Mouse (Mus musculus): ENCODE results near the gene Casd1. TPM values are rescaled to one million over a fixed set of nuclear protein-coding genes. Genes with fewer than 3 reads are reported as not detected.
A peak's percentile ranks its signal among the peaks of the same experiment; 100 is the strongest.

The Casd1 gene
- polyA plus RNA-seq, 1 experiment from 2014 or later, result 39.4 TPM

DNA sequence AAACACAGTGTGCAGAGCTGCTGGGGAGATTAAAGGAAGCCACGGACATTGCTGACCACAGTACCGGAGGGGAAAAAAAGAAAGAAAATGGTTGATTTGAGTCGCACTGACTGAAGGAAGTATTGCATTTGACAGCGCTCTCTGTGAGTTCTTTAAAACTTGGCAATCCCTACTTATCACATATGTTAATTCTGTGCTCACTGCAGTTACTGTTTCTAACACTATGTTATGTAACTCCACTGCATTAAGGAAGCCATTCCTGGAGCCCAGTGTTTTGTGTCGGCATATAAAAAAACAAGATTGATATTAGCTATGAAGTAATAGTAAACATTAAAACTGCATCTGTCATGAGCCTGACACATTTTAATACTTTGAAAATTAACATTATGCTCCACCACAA, 22.9 kb upstream of the Casd1 start:
- H3K4me2 ChIP-seq (ENCODE audit: low read depth, low read length), result no peak overlapping the region
- no peak overlapping the region for H3K4me3 ChIP-seq (ENCODE audit: low read depth, low read length)
- DNase-seq (ENCODE audit: low spot score) (no peak), ATAC-seq (ENCODE audit: low read depth) (no peak)
- H3K9ac ChIP-seq (ENCODE audit: low read depth, low read length), result no peak overlapping the region
- 62% methylated on average over 5 of the region's 5 CpGs for WGBS
- no peaks in the 10 kb centered on the region for H3K9me3 ChIP-seq (ENCODE audit: control insufficient read depth, low read length)
- H3K27ac ChIP-seq (replicated peaks; ENCODE audit: low read depth, low read length), result no peak overlapping the region
- H3K4me1 ChIP-seq (ENCODE audit: control insufficient read depth, insufficient read depth, low read length), result 0 out of 2 replicates have a peak, but pooled peaks cover 3% of the 10 kb centered on the region
- H3K27me3 ChIP-seq (replicated peaks; ENCODE audit: control insufficient read depth, insufficient read depth, low read length), result no peaks in the 10 kb centered on the region
- no peaks in the 10 kb centered on the region for H3K36me3 ChIP-seq (ENCODE audit: control insufficient read depth, insufficient read depth, low read length)

DNA sequence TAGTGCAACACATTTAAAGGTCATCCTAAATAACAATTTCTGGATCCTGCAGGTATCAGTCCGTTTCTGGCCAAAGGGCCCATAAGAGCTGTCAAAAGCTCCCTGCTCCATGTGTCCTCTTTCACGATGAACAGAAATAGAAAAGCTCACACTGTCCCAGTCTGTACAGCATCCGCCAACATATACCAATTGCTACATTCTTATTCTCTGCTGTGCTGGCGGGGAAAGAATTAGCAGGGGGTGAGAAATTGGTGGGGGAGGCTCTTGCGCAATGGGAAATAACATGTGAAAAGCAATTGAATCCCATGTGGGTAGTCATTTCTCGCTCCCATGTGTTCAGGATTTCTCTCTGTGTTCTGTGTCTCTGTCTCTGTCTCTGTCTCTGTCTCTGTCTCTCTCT, 22.3 kb upstream of the Casd1 start:
- ATAC-seq (ENCODE audit: low read depth) (no peak), DNase-seq (ENCODE audit: low spot score) (no peak)
- Histone ChIP-seq H3K4me3 (ENCODE audit: low read depth, low read length) (no peak overlapping the region), H3K9ac (ENCODE audit: low read depth, low read length) (no peak overlapping the region), H3K27ac (replicated peaks; ENCODE audit: low read depth, low read length) (no peak overlapping the region), H3K36me3 (ENCODE audit: control insufficient read depth, insufficient read depth, low read length) (no peaks in the 10 kb centered on the region), H3K9me3 (ENCODE audit: control insufficient read depth, low read length) (no peaks in the 10 kb centered on the region), H3K4me2 (ENCODE audit: low read depth, low read length) (no peak overlapping the region), H3K27me3 (replicated peaks; ENCODE audit: control insufficient read depth, insufficient read depth, low read length) (no peaks in the 10 kb centered on the region), H3K4me1 (ENCODE audit: control insufficient read depth, insufficient read depth, low read length) (0 out of 2 replicates have a peak, but pooled peaks cover 3% of the 10 kb centered on the region)
- 84% methylated on average over 6 of the region's 6 CpGs for WGBS

DNA sequence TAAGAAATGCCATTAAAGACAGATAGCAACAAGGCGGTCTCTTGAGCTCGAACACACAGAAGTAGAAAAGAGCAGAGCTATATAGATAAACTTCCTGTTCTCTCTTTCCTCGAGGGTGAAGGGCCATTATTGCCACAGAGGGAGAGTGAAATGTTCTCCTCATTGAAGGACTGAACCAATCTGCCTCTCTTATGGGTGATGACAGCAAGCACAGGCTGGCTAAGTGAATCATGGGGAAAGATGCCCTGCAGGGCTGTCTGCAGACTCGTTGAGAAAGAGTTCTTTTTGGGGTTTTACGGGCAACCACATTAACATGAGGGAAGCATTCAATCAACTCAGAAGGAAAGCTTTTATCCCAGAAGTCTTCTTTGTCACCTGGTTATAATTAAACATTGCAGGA, 21.0 kb upstream of the Casd1 start:
- 44% methylated on average over 5 of the region's 5 CpGs for WGBS
- H3K9ac ChIP-seq (ENCODE audit: low read depth, low read length), result no peak overlapping the region
- H3K27ac ChIP-seq (replicated peaks; ENCODE audit: low read depth, low read length), result no peak overlapping the region
- H3K4me1 ChIP-seq (ENCODE audit: control insufficient read depth, insufficient read depth, low read length), result 0 out of 2 replicates have a peak, but pooled peaks cover 3% of the 10 kb centered on the region
- ATAC-seq (ENCODE audit: low read depth) (no peak), DNase-seq (ENCODE audit: low spot score) (no peak)
- H3K4me2 ChIP-seq (ENCODE audit: low read depth, low read length), result no peak overlapping the region
- H3K36me3 ChIP-seq (ENCODE audit: control insufficient read depth, insufficient read depth, low read length), result no peaks in the 10 kb centered on the region
- H3K9me3 ChIP-seq (ENCODE audit: control insufficient read depth, low read length), result no peaks in the 10 kb centered on the region
- no peaks in the 10 kb centered on the region for H3K27me3 ChIP-seq (replicated peaks; ENCODE audit: control insufficient read depth, insufficient read depth, low read length)
- no peak overlapping the region for H3K4me3 ChIP-seq (ENCODE audit: low read depth, low read length)

DNA sequence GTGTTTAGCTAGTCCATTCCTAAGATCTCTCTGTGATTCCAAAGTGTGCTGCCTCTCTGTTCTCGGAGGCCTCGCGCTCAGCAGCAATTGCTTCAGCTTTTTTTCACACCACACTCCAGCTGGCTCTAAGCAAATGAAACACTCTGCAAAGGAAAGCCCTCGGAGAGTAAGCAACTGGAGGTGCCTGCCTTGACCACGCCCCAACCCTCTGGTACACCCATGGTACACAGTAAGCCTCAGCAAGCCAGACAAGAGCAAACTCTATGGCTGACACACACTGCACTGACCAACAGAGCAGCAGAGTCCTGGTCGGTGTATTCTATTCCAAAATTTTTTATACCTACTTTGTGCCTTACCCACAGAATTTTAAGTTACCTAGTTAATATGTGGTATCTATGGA, 17.2 kb upstream of the Casd1 start:
- DNase-seq (ENCODE audit: low spot score) (no peak), ATAC-seq (ENCODE audit: low read depth) (no peak)
- Histone ChIP-seq H3K36me3 (ENCODE audit: control insufficient read depth, insufficient read depth, low read length) (no peaks in the 10 kb centered on the region), H3K9ac (ENCODE audit: low read depth, low read length) (no peak overlapping the region), H3K9me3 (ENCODE audit: control insufficient read depth, low read length) (no peaks in the 10 kb centered on the region), H3K4me2 (ENCODE audit: low read depth, low read length) (no peak overlapping the region), H3K27ac (replicated peaks; ENCODE audit: low read depth, low read length) (no peak overlapping the region), H3K27me3 (replicated peaks; ENCODE audit: control insufficient read depth, insufficient read depth, low read length) (no peaks in the 10 kb centered on the region), H3K4me3 (ENCODE audit: low read depth, low read length) (no peak overlapping the region), H3K4me1 (ENCODE audit: control insufficient read depth, insufficient read depth, low read length) (0 out of 2 replicates have a peak, but pooled peaks cover 3% of the 10 kb centered on the region)
- WGBS, result 59% methylated on average over 6 of the region's 6 CpGs

DNA sequence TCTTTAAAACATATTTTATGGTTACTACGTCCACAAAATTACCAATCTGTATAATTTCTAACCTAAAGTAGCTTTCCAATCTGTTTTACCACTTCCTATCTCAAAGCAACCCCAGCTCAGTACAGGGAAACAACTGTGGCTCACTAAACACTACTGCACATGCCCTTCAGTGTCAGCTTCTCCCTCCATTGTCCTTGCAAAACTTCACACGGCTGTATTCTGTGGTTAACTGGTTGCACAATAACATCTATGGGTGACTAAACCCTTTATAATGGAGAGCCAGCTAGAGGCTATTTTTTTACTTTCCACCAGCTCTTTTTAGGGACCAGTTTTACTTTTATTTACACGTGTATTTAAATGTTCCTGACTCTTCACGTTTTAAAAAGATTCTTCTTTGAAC, 12.7 kb upstream of the Casd1 start:
- H3K9ac ChIP-seq (ENCODE audit: low read depth, low read length), result no peak overlapping the region
- H3K4me2 ChIP-seq (ENCODE audit: low read depth, low read length), result no peak overlapping the region
- DNase-seq (ENCODE audit: low spot score) (no peak), ATAC-seq (ENCODE audit: low read depth) (no peak)
- no peaks in the 10 kb centered on the region for H3K27me3 ChIP-seq (replicated peaks; ENCODE audit: control insufficient read depth, insufficient read depth, low read length)
- no peak overlapping the region for H3K27ac ChIP-seq (replicated peaks; ENCODE audit: low read depth, low read length)
- 74% methylated on average over 4 of the region's 4 CpGs for WGBS
- no peak overlapping the region for H3K4me3 ChIP-seq (ENCODE audit: low read depth, low read length)
- no peaks in the 10 kb centered on the region for H3K9me3 ChIP-seq (ENCODE audit: control insufficient read depth, low read length)
- no peaks in the 10 kb centered on the region for H3K4me1 ChIP-seq (ENCODE audit: control insufficient read depth, insufficient read depth, low read length)
- H3K36me3 ChIP-seq (ENCODE audit: control insufficient read depth, insufficient read depth, low read length), result no peaks in the 10 kb centered on the region

DNA sequence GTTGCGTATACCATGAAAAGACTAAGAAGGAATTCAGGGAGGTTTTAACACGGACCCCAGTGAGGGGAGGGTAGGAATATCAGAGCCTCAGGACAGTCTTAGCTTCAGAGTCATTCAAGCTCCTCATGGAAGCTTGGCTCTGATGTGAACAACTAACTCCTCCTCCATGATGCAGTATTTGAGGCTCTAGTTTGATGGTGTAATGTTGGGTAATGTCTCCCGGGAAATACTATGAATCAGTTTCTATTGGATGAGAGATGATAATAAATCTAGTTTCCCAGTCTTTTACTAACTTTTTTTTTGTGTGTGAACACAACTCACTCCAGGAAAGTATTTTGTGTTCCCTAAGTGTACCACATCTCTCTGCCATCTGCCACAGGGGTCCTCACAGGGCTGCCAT, 11.9 kb upstream of the Casd1 start:
- Histone ChIP-seq H3K9ac (ENCODE audit: low read depth, low read length) (no peak overlapping the region), H3K4me2 (ENCODE audit: low read depth, low read length) (no peak overlapping the region), H3K27ac (replicated peaks; ENCODE audit: low read depth, low read length) (no peak overlapping the region), H3K9me3 (ENCODE audit: control insufficient read depth, low read length) (no peaks in the 10 kb centered on the region), H3K27me3 (replicated peaks; ENCODE audit: control insufficient read depth, insufficient read depth, low read length) (no peaks in the 10 kb centered on the region), H3K4me3 (ENCODE audit: low read depth, low read length) (no peak overlapping the region), H3K4me1 (ENCODE audit: control insufficient read depth, insufficient read depth, low read length) (no peaks in the 10 kb centered on the region), H3K36me3 (ENCODE audit: control insufficient read depth, insufficient read depth, low read length) (no peaks in the 10 kb centered on the region)
- 89% methylated on average over 3 of the region's 3 CpGs for WGBS
- no peak for DNase-seq (ENCODE audit: low spot score)
- ATAC-seq (ENCODE audit: low read depth), result no peak

DNA sequence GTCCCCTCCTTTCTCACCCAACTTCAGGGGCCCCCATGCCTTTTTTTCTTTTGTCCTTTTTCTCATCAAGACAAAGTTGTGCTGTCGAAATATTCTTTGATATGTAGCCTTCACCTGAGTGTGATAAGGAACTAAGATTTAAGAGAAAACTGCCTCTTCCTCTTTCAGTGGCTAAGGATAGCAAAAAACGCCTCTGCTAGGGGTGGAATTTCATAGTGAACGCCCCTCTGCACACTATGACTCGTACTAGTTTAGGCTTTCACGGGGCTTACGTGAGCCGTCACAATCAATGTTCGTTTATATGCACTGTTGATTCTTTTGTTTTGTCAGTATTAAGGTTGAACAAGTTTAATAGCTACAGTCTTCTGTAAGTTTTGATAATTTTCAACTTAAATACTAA, 10.6 kb upstream of the Casd1 start:
- Histone ChIP-seq H3K4me1 (ENCODE audit: control insufficient read depth, insufficient read depth, low read length) (no peaks in the 10 kb centered on the region), H3K4me3 (ENCODE audit: low read depth, low read length) (no peak overlapping the region), H3K27ac (replicated peaks; ENCODE audit: low read depth, low read length) (no peak overlapping the region), H3K36me3 (ENCODE audit: control insufficient read depth, insufficient read depth, low read length) (no peaks in the 10 kb centered on the region), H3K4me2 (ENCODE audit: low read depth, low read length) (no peak overlapping the region), H3K9me3 (ENCODE audit: control insufficient read depth, low read length) (no peaks in the 10 kb centered on the region), H3K27me3 (replicated peaks; ENCODE audit: control insufficient read depth, insufficient read depth, low read length) (no peaks in the 10 kb centered on the region), H3K9ac (ENCODE audit: low read depth, low read length) (no peak overlapping the region)
- 62% methylated on average over 8 of the region's 8 CpGs for WGBS
- DNase-seq (ENCODE audit: low spot score) (no peak), ATAC-seq (ENCODE audit: low read depth) (no peak)

DNA sequence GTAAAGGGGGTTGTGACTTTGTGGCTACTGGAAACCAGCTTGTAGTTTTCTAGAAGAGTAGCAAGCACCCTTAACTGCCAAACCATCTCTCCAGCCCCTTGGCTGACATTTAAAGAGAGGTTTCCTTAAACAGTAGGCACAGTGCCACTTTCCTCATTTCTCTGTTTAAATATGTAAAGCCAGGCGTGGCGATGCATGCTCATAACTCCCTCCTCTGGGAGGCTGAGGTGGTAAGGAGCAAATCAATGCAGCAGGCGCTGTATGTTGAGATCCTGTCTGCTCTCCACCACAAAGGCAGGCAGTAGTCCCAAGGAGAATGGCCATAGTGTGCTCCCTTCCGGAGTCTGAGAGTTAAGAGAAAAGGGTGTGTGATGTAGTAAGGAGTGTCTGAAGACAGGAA, 2.9 kb upstream of the Casd1 start:
- no peak overlapping the region for H3K9ac ChIP-seq (ENCODE audit: low read depth, low read length)

DNA sequence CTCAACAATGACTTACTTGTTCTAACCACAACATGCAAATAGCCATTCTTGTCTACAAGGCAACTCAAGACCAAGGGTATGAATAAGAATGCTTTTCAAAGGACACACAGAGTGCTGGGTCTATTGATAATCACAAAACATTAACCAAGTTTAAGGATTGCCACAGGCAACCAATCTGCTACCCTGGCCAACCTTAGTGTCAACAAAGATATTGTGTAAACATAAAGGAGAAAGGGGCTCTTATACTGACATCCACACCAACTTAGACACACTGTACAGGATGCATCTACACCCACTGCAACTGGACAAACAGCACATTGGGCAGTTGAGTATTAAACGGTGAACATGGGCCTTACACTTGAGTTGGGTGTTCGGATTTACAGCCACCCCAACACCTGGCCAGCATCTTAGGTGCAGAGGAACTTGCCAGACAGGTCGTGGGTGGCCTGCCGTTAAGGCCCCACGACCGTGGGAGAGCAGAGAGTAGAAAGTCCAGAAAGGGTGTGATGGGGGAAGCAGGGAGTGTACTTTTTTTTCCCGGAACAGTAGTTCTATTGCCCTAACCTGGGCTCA, 468 bp upstream of the Casd1 start:
- peak overlapping the region; percentile 96 for H3K27ac ChIP-seq (replicated peaks; ENCODE audit: low read depth, low read length)
- peak overlapping the region; percentile 98 for H3K9ac ChIP-seq (ENCODE audit: low read depth, low read length)
- peaks cover 29% of the 10 kb centered on the region for H3K4me1 ChIP-seq (ENCODE audit: control insufficient read depth, insufficient read depth, low read length)
- no peaks in the 10 kb centered on the region for H3K36me3 ChIP-seq (ENCODE audit: control insufficient read depth, insufficient read depth, low read length)
- H3K27me3 ChIP-seq (replicated peaks; ENCODE audit: control insufficient read depth, insufficient read depth, low read length), result no peaks in the 10 kb centered on the region
- H3K4me2 ChIP-seq (ENCODE audit: low read depth, low read length), result peak overlapping the region; percentile 91
- ATAC-seq (ENCODE audit: low read depth), result peak; percentile 13; the same call in 1 of the 2 replicates
- H3K4me3 ChIP-seq (ENCODE audit: low read depth, low read length), result peak overlapping the region; percentile 80
- 16% methylated on average over 5 of the region's 7 CpGs for WGBS
- H3K9me3 ChIP-seq (ENCODE audit: control insufficient read depth, low read length), result no peaks in the 10 kb centered on the region
- DNase-seq (ENCODE audit: low spot score), result no peak

More for the DNA sequence above, 2.9 kb upstream of the Casd1 start:
- WGBS, result 71% methylated on average over 4 of the region's 4 CpGs
- H3K4me2 ChIP-seq (ENCODE audit: low read depth, low read length), result no peak overlapping the region
- H3K4me3 ChIP-seq (ENCODE audit: low read depth, low read length), result no peak overlapping the region
- DNase-seq (ENCODE audit: low spot score) (peak; percentile 63), ATAC-seq (ENCODE audit: low read depth) (no peak)
- no peaks in the 10 kb centered on the region for H3K27me3 ChIP-seq (replicated peaks; ENCODE audit: control insufficient read depth, insufficient read depth, low read length)
- H3K4me1 ChIP-seq (ENCODE audit: control insufficient read depth, insufficient read depth, low read length), result peaks cover 14% of the 10 kb centered on the region
- H3K36me3 ChIP-seq (ENCODE audit: control insufficient read depth, insufficient read depth, low read length), result no peaks in the 10 kb centered on the region
- H3K27ac ChIP-seq (replicated peaks; ENCODE audit: low read depth, low read length), result no peak overlapping the region
- no peaks in the 10 kb centered on the region for H3K9me3 ChIP-seq (ENCODE audit: control insufficient read depth, low read length)
